In genomic region chr9:27148631-27149471, GRCm38 (mm10) we compare ENCODE assay signal across 8 mouse cellular contexts. TPM values are rescaled to one million over a fixed set of nuclear protein-coding genes. Genes with fewer than 3 reads are reported as not detected.
DNase-seq lines count a peak whose midpoint lies in the region; ATAC-seq lines count a peak whose summit lies in the region.

No protein-coding gene starts in this region.

- ATAC-seq in lung, embryonic 15.5 days (ENCODE audit: borderline replicate concordance, extremely low read depth, low FRiP score, low TSS enrichment): no peak
- ATAC-seq in forebrain, embryonic 15.5 days (replicated peaks): peak; percentile 90
- ATAC-seq in neural tube, embryonic 13.5 days (ENCODE audit: low read depth): peak; percentile 88

- no peaks in the 10 kb centered on the region for H3K9me3 ChIP-seq in lung, embryonic 15.5 days
- H3K9me3 ChIP-seq in forebrain, embryonic 15.5 days: no peaks in the 10 kb centered on the region
- no peaks in the 10 kb centered on the region for H3K9me3 ChIP-seq in neural tube, embryonic 13.5 days

- no peak overlapping the region for H3K4me3 ChIP-seq in lung, embryonic 15.5 days
- peak overlapping the region; percentile 21 for H3K4me3 ChIP-seq in forebrain, embryonic 15.5 days
- peak overlapping the region; percentile 25 for H3K4me3 ChIP-seq in neural tube, embryonic 13.5 days

- no peak overlapping the region for H3K9ac ChIP-seq in lung, embryonic 15.5 days
- H3K9ac ChIP-seq in forebrain, embryonic 15.5 days (replicated peaks): 0 out of 2 replicates have a peak overlapping the region, but pooled peaks have one; percentile 14
- peak overlapping the region; percentile 53; the same call in 1 of the 2 replicates for H3K9ac ChIP-seq in neural tube, embryonic 13.5 days

- peaks cover 9% of the 10 kb centered on the region for H3K4me1 ChIP-seq in lung, embryonic 15.5 days
- H3K4me1 ChIP-seq in forebrain, embryonic 15.5 days: peaks cover 44% of the 10 kb centered on the region
- H3K4me1 ChIP-seq in neural tube, embryonic 13.5 days (replicated peaks): peaks cover 67% of the 10 kb centered on the region

- no peaks in the 10 kb centered on the region for H3K36me3 ChIP-seq in lung, embryonic 15.5 days
- peaks cover 3% of the 10 kb centered on the region; the same call in 1 of the 2 replicates for H3K36me3 ChIP-seq in forebrain, embryonic 15.5 days
- H3K36me3 ChIP-seq in neural tube, embryonic 13.5 days: 0 out of 2 replicates have a peak, but pooled peaks cover 5% of the 10 kb centered on the region

- no peaks in the 10 kb centered on the region for H3K27me3 ChIP-seq in lung, embryonic 15.5 days
- no peaks in the 10 kb centered on the region for H3K27me3 ChIP-seq in forebrain, embryonic 15.5 days
- no peaks in the 10 kb centered on the region for H3K27me3 ChIP-seq in neural tube, embryonic 13.5 days

- DNase-seq in lung, postnatal 4 days: no peak
- peak; percentile 63 for DNase-seq in kidney, postnatal 10 days
- DNase-seq in urinary bladder, postnatal 14 days (ENCODE audit: low spot score): no peak
- no peak for DNase-seq in layer of hippocampus, adult 8-10 months (ENCODE audit: low spot score in 2 of 2)
- no peak for DNase-seq in natural killer cell, adult 2 months (ENCODE audit: low spot score in 2 of 2)

- H3K4me2 ChIP-seq in lung, embryonic 15.5 days: 0 out of 2 replicates have a peak overlapping the region, but pooled peaks have one; percentile 2
- H3K4me2 ChIP-seq in forebrain, embryonic 15.5 days (replicated peaks): peak overlapping the region; percentile 40
- H3K4me2 ChIP-seq in neural tube, embryonic 13.5 days: peak overlapping the region; percentile 51

- H3K27ac ChIP-seq in lung, embryonic 15.5 days: no peak overlapping the region
- peak overlapping the region; percentile 55 for H3K27ac ChIP-seq in forebrain, embryonic 15.5 days (replicated peaks)
- H3K27ac ChIP-seq in neural tube, embryonic 13.5 days (replicated peaks): peak overlapping the region; percentile 80

- WGBS in lung, embryonic 15.5 days: 30% methylated on average over 18 of the region's 18 CpGs
- WGBS in forebrain, embryonic 15.5 days: 6% methylated on average over 18 of the region's 18 CpGs
- 15% methylated on average over 18 of the region's 18 CpGs for WGBS in neural tube, embryonic 13.5 days

RNA-seq across cellular contexts. Expression of gene Jam3, which starts 6.4 kb away (rescaled TPM):
- 63.6 and 64.8 TPM in 2 replicates for polyA plus RNA-seq in lung, embryonic 15.5 days (2015; fragmentation: Nextera tagmentation; extraction: Ambion mirVana)
- polyA plus RNA-seq in forebrain, embryonic 15.5 days (2015; fragmentation: Nextera tagmentation; extraction: Ambion mirVana): 67.3 and 67.9 TPM in 2 replicates
- 68.9 and 80.3 TPM in 2 replicates for polyA plus RNA-seq in neural tube, embryonic 13.5 days (2015; fragmentation: Nextera tagmentation; extraction: Ambion mirVana)
- total RNA-seq in layer of hippocampus, adult 8-10 months (2022): 10 to 100 TPM; 37.2 to 45.0 (median 41.6) TPM
